Mouse (Mus musculus): ENCODE measurements at regions not wholly inside any gene's neighbourhood (a gene's known extent, or its start where the extent isn't known, plus 50 kb on each side); places are given as distances from the start of the nearest gene placed in this dataset.
A peak's percentile ranks its signal among the peaks of the same experiment; 100 is the strongest.

GRCm38 (mm10) chr1:99237214-99237613 lies 535.4 kb upstream of the Cntnap5b start:
- DNase-seq: no peak

- DNase-seq: no peak
These were observed 487.0 kb upstream of the Cntnap5b start for GRCm38 (mm10) chr1:99285612-99286011.

GRCm38 (mm10) chr1:99287834-99288233 lies 484.7 kb upstream of the Cntnap5b start:
- no peak for DNase-seq

GRCm38 (mm10) chr1:99299139-99299538 lies 473.4 kb upstream of the Cntnap5b start:
- no peak for DNase-seq

GRCm38 (mm10) chr1:99317043-99317709 lies 455.4 kb upstream of the Cntnap5b start:
- no peak for DNase-seq

GRCm38 (mm10) chr1:99317710-99318066 lies 454.9 kb upstream of the Cntnap5b start:
- DNase-seq: peak; percentile 7
